Mouse (Mus musculus) spleen, adult 2 months (tissue): ENCODE measurements around the gene Ptpn1.

ENCODE experiments used
- CTCF ChIP-seq: fragments of 200-500 bp; IDR thresholded peaks from 2 replicates; pipeline ENCODE4 v1.5.1; 2011; ENCODE audit warnings: mild to moderate bottlenecking, inconsistent platforms; ENCODE audit not compliant: insufficient read depth, insufficient read length, insufficient replicate concordance; ENCODE audit errors: extremely low read depth
- POLR2A ChIP-seq: fragments of 200-500 bp; IDR thresholded peaks from 2 replicates; pipeline ENCODE4 v1.6.1; 2011; ENCODE audit warnings: low read depth, low read length, inconsistent platforms

DNA sequence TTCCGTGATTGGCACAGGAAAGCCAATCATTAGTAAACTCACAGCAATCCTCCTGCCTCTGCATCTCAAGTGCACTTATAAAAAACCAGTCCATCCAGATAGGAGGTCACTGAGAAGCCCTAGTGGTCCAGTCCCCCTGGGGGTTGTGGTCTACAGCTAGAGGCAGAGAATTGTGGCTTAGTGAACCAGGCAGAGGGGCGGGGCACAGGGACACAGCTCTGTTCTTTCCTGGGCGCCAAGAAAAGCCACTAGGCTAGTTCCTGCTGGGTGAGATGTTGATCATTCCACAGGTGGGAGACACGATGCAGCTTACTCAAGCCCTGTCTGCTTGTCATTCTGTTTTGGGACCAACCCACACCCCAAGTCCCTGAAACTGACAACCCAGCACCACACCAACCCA lies 70.3 kb downstream of the Ptpn1 start:
- TF ChIP-seq POLR2A (no peak), CTCF (no peak)
